Mouse (Mus musculus) neural tube, embryonic 14.5 days (tissue): Measurements from ENCODE around the gene Otud5. TPM values are rescaled to one million over a fixed set of nuclear protein-coding genes. Genes with fewer than 3 reads are reported as not detected.
"Not testable (repeated sequence)": the region's sequence is repeated elsewhere in the genome, so short reads cannot be mapped to it uniquely, and the experiment has no call there.

Experiments used
- ATAC-seq: fragments of 200-750 bp; cut with Nextera tagmentation; 2 replicates; pipeline ENCODE4 v1.8.0; 2017; ENCODE audit warnings: low read depth, mild to moderate bottlenecking, moderate TSS enrichment, moderate library complexity
- H3K27ac ChIP-seq: fragments of 300-500 bp; sonication (generic); 2 replicates; pipeline ENCODE4 v1.5.1; 2014; ENCODE audit warnings: low read depth, mild to moderate bottlenecking, control low read depth, low read length, moderate library complexity, mixed read lengths
- H3K27me3 ChIP-seq: fragments of 300-500 bp; sonication (generic); 2 replicates; pipeline ENCODE4 v1.6.1; 2014; ENCODE audit warnings: low read length; ENCODE audit not compliant: control insufficient read depth, insufficient read depth
- H3K36me3 ChIP-seq: fragments of 300-500 bp; sonication (generic); 2 replicates; pipeline ENCODE4 v1.6.1; 2014; ENCODE audit warnings: low read length, mixed read lengths; ENCODE audit not compliant: control insufficient read depth, insufficient read depth
- H3K4me1 ChIP-seq: fragments of 300-500 bp; sonication (generic); 2 replicates; pipeline ENCODE4 v1.6.1; 2014; ENCODE audit warnings: low read length; ENCODE audit not compliant: control insufficient read depth, insufficient read depth
- H3K4me2 ChIP-seq: fragments of 300-500 bp; sonication (generic); 2 replicates; pipeline ENCODE4 v1.6.1; 2014; ENCODE audit warnings: mild to moderate bottlenecking, low read depth, low read length, control low read depth
- H3K4me3 ChIP-seq: fragments of 300-500 bp; sonication (generic); 2 replicates; pipeline ENCODE4 v1.5.1; 2014; ENCODE audit warnings: low read depth, low read length, control low read depth, mixed read lengths
- H3K9ac ChIP-seq: fragments of 300-500 bp; sonication (generic); replicated peaks from 2 replicates; pipeline ENCODE4 v1.6.1; 2014; ENCODE audit warnings: low read depth, mild to moderate bottlenecking, control low read depth, low read length, mixed read lengths
- H3K9me3 ChIP-seq: fragments of 300-500 bp; sonication (generic); 2 replicates; pipeline ENCODE4 v1.6.1; 2016; ENCODE audit warnings: low read length; ENCODE audit not compliant: control insufficient read depth
- WGBS: fragments of 180-500 bp; shearing (Covaris S2); extraction: QIAGEN DNeasy Blood & Tissue Kit; methylation state at CpG from one replicate; pipeline ENCODE4 v1.1.7; 2014; 5-methylcytosine and 5-hydroxymethylcytosine counted together
- polyA plus RNA-seq: library from polyadenylated mRNA; unstranded; fragments of >200 nt; fragmentation: Nextera tagmentation; extraction: Ambion mirVana; gene quantifications from 2 replicates; pipeline ENCODE4 v1.2.1, GENCODE M21; 2014

Gene Otud5
- polyA plus RNA-seq, 1 experiment from 2014 or later, result 26.8 TPM

GRCm38 (mm10) chrX:7898880-7899874 is 58.0 kb downstream of the Otud5 start, which contains the start of the genes Pqbp1 and Timm17b:
TSS of gene Pqbp1 (minus strand) at chrX:7899269.
TSS of gene Timm17b (plus strand) at chrX:7899357.
- Histone ChIP-seq H3K27ac (peak within 1 kb of the TSS; percentile 88), H3K4me3 (peak within 1 kb of the TSS; percentile 46), H3K27me3 (no peaks in the 10 kb centered on the region), H3K9ac (peak within 1 kb of the TSS; percentile 62), H3K36me3 (0 out of 2 replicates have a peak, but pooled peaks cover 3% of the 10 kb centered on the region), H3K4me1 (peaks cover 6% of the 10 kb centered on the region; the same call in 1 of the 2 replicates), H3K4me2 (peak within 1 kb of the TSS; percentile 53), H3K9me3 (no peaks in the 10 kb centered on the region)
- WGBS, result 11% methylated on average over 55 of the region's 62 CpGs
- peak; percentile 98 for ATAC-seq

GRCm38 (mm10) chrX:7904441-7904840 is 63.3 kb downstream of the Otud5 start:
- Histone ChIP-seq H3K4me3 (no peak overlapping the region), H3K4me2 (no peak overlapping the region), H3K36me3 (no peaks in the 10 kb centered on the region), H3K9ac (no peak overlapping the region), H3K4me1 (no peaks in the 10 kb centered on the region), H3K27me3 (no peaks in the 10 kb centered on the region), H3K9me3 (no peaks in the 10 kb centered on the region), H3K27ac (no peak overlapping the region)
- ATAC-seq, result no peak
- 93% methylated on average over 5 of the region's 5 CpGs for WGBS

DNA sequence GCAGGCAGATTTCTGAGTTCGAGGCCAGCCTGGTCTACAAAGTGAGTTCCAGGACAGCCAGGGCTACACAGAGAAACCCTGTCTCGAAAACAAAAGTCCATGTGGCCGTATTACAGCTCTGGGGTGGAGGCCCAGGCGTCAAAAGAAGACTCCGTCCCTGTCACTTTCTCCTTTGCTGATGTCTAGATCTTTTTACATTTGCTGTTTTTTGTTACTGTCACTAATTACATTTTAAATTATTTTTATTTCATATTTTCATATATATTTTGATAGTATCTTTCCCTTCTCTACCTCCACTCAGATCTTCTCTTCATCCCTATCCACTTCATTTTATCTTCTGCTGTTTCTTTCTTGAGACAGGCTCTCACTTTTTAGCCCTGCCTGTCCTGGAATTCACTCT is 66.6 kb downstream of the Otud5 start, which contains the start of gene Gm10491:
Gene Gm10491 (minus strand): TSS at position 101 of the 400 bp plus-strand sequence.
- Histone ChIP-seq H3K9ac (no peak within 1 kb of the TSS), H3K27me3 (no peaks in the 10 kb centered on the region), H3K4me2 (no peak within 1 kb of the TSS), H3K36me3 (no peaks in the 10 kb centered on the region), H3K4me3 (no peak within 1 kb of the TSS), H3K4me1 (no peaks in the 10 kb centered on the region), H3K9me3 (no peaks in the 10 kb centered on the region), H3K27ac (no peak within 1 kb of the TSS)
- ATAC-seq, result no peak
- 93% methylated on average over 5 of the region's 5 CpGs for WGBS

DNA sequence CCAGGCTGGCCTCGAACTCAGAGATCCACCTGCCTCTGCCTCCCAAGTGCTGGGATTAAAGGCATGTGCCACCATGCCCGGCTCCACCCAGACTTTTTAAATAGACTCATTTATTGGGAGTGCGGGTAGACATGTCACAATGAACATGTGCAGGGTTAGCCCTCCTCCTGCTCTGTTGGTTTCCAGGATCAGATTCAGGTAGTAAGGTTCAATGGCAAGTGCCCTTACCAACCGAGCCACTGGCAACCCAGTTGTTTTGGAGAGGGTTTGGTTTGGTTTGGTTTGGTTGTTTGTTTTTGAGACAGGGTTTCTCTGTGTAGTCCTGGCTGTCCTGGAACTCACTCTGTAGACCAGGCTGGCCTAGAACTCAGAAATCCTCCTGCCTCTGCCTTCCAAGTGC is 68.1 kb downstream of the Otud5 start, which contains the start of gene Gm10490:
Gene Gm10490 (plus strand): TSS at position 301 of the 400 bp plus-strand sequence.
- not testable (repeated sequence) for ATAC-seq, H3K27me3 ChIP-seq, H3K4me2 ChIP-seq, H3K36me3 ChIP-seq, H3K4me3 ChIP-seq, H3K9me3 ChIP-seq, H3K4me1 ChIP-seq, H3K27ac ChIP-seq, H3K9ac ChIP-seq
- WGBS, result 92% methylated on average over 4 of the region's 4 CpGs

GRCm38 (mm10) chrX:7910473-7910872 is 69.3 kb downstream of the Otud5 start:
- Histone ChIP-seq H3K4me3 (no peak overlapping the region), H3K36me3 (no peaks in the 10 kb centered on the region), H3K9ac (no peak overlapping the region), H3K27me3 (no peaks in the 10 kb centered on the region), H3K9me3 (no peaks in the 10 kb centered on the region), H3K4me2 (no peak overlapping the region), H3K4me1 (no peaks in the 10 kb centered on the region), H3K27ac (no peak overlapping the region)
- 52% methylated on average over 6 of the region's 6 CpGs for WGBS
- ATAC-seq, result no peak

DNA sequence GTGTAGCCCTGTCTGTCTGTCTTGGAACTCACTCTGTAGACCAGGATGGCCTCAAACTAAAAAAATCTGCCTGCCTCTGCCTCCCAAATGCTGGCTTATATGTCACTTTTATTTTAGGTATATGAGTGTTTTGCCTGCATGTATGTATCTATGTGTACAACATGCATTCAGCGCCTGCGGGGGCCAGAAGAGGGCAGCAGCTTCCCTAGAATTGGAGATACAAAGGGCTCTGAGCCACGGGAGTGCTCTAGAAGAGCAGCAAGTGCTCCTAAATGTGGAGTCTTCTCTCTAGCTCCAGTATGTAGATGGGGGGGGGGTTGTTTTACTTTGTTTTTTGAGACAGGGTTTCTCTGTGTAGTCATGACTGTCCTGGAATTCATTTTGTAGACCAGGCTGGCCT is 74.5 kb downstream of the Otud5 start:
- ATAC-seq, H3K9me3 ChIP-seq, H3K4me1 ChIP-seq, H3K27me3 ChIP-seq, H3K4me3 ChIP-seq, H3K36me3 ChIP-seq, H3K9ac ChIP-seq, H3K27ac ChIP-seq, H3K4me2 ChIP-seq: not testable (repeated sequence)
- 24% methylated on average over 3 of the region's 3 CpGs for WGBS

- H3K27ac ChIP-seq, H3K36me3 ChIP-seq, ATAC-seq, H3K4me2 ChIP-seq, H3K27me3 ChIP-seq, H3K9me3 ChIP-seq, H3K4me1 ChIP-seq, H3K9ac ChIP-seq, H3K4me3 ChIP-seq: not testable (repeated sequence)
- WGBS, result 78% methylated on average over 6 of the region's 6 CpGs
Observed at GRCm38 (mm10) chrX:7917960-7918359, 76.8 kb downstream of the Otud5 start.

DNA sequence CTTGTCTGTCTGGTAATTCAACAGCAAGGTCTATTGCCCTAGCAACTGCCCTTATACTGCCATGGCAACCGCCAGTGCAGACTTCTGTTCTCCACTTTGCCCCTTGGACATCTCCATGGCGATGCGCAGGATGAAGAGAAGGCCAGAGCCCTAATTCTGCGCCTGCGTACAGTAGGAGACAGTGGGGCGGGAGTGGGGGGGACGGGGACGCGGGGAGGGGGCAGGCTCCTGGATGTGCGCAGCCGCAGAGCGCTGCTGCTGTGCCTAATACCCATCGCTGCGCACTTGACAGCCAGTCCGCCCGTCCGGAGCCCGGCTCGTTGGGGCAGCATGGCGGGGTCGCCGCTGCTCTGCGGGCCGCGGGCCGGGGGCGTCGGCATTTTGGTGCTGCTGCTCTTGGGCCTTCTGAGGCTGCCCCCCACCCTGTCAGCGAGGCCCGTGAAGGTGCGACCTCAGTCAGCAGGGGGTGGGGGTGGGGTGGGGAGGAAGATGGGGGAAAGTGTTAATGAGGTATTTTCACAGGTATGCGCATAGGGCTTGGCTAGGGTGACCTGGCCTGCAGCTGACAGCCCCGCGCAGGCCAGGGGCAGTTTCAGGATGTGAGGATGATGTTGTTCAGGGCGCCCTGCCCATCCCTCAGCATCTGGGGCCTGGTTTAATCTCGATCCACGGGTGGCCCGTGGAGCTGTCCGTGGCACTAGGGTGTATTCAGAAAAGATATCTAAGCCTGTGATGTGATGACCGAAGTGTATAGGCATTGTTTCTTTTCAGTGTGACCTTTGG is 78.6 kb downstream of the Otud5 start, which contains the start of gene Pcsk1n:
Gene Pcsk1n (plus strand): TSS at position 222 of the 783 bp plus-strand sequence.
- H3K4me1 ChIP-seq, result 0 out of 2 replicates have a peak, but pooled peaks cover 9% of the 10 kb centered on the region
- peak within 1 kb of the TSS; percentile 45 for H3K4me3 ChIP-seq
- ATAC-seq, result peak; percentile 91
- no peaks in the 10 kb centered on the region for H3K36me3 ChIP-seq
- 19% methylated on average over 35 of the region's 40 CpGs for WGBS
- H3K9me3 ChIP-seq, result no peaks in the 10 kb centered on the region
- peak within 1 kb of the TSS; percentile 70 for H3K27ac ChIP-seq
- H3K9ac ChIP-seq, result peak within 1 kb of the TSS; percentile 58
- H3K4me2 ChIP-seq, result peak within 1 kb of the TSS; percentile 61
- no peaks in the 10 kb centered on the region for H3K27me3 ChIP-seq
